Mouse (Mus musculus) right cerebral cortex, postnatal 4 days (tissue): ENCODE measurements around the gene Trpm4.

Experiments
- DNase-seq: peaks from one replicate; pipeline ENCODE4 v3.0.0-alpha.2; 2022

Trpm4 gene

DNA sequence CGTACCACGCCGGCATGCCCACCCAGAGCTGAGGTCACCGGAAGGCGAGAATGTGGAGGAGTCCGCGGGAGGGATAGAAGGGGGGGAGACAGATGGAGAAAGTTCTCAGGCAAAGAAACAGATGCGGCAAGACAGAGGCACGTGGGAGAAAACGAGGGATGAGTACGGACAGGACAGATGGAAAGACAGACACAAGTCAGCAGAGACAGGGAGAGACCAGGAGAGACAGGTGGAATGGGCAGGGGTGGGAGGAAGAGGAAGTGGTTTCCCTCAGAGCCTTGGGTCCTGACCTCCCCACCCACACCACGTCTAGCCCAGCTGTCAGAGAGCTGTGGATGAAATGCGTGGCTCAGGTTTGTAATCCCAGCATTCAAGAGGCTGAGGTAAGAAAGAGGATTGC lies 13.3 kb upstream of the Trpm4 start:
- DNase-seq = no peak

- DNase-seq = peak; percentile 32
Measured at GRCm38 (mm10) chr7:45343543-45343942, 10.0 kb upstream of the Trpm4 start.

GRCm38 (mm10) chr7:45342081-45342480 lies 8.5 kb upstream of the Trpm4 start:
- no peak for DNase-seq

DNA sequence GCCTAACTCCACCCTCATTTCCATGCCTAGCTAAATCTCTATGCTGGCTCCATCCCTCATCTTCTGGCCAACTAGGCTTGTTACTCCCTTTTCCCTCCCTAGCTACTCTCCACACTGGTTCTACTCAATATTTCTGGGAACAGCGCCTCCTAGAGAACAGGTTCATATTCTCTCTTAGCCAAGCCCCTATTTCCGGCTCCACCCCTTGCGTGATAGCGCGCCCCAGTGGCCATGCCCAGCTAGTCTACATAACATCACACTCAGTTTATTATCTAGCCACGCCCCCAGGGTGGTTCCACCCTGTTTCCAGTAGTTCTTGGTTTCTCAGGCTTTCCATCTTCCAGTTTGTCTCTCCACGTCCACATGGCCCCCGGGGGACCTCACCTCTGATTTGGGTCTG lies 7.7 kb upstream of the Trpm4 start:
- peak; percentile 82 for DNase-seq

DNA sequence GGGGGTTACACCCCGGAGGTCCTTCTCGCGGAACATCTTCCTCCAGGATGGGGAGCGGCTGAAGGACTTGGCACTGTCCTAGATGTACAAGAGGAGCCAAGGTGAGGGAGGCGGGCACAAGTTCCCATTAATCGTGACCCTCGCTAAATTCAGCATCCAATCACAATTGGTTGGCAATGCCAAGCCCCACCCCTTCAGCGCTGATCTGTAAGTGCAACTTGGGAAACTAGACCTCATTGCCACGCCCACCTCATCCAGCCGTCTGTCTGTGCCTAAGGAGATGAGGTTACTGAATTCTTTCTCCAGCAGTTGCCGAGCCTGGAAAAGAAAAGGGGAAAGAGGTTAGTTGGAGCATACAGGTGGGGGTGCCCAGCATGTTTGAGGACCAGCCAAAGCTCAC lies 7.1 kb upstream of the Trpm4 start:
- DNase-seq = no peak

DNA sequence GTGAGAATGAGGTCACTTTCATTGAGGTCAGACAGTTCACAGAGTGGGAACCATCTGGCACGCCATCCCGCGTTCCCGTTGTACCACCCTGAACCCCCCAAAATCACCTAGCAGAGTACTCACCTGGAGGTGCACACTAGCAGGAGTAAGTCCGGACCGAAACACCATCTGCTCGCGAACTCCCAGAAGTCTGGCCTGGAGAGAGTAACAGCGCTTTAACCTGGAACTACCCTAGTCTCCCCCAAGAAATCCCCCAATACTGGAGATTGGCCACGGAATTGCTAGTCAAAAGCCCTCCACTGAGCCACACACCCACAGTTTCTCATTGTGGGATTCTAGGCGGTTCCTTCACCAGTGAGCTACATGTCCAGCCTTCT lies 6.5 kb upstream of the Trpm4 start:
- no peak for DNase-seq

DNA sequence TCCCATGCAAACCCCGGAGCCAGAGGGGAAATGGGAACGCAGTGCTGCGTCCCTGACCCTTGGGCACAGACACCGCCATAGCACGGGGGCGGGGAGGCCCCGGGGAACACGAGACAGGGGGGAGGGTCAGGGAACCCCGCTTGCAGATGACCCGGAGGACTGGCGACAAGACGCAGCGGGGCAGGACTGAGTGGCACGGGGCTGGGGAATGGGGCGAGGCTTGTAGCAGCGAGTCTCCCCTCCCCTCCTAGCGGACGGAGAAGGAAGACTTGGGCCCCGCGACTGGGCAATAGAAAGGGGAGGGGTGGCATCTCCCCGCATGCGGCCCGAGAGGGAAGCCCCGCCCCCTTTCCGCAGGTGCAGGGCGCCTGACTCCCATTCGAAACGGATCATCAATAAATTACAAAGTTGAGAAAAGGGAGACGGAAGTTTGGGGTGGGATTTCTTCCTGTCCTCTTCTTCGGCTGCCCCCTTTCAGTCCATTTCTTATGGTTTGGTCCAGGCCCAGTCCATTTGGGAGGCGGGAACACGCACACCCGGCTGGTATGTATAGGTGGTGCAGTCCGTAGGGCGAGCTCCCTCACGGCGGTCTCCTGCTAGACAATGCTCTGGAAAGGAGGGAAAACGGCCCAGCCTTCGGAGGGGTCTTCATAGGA lies 6.0 kb upstream of the Trpm4 start:
- DNase-seq = peak; percentile 64

GRCm38 (mm10) chr7:45338161-45338911 lies 4.8 kb upstream of the Trpm4 start:
- peak; percentile 49 for DNase-seq

GRCm38 (mm10) chr7:45337469-45337868 lies 3.9 kb upstream of the Trpm4 start:
- DNase-seq = peak; percentile 14

GRCm38 (mm10) chr7:45336319-45336718 lies 2.7 kb upstream of the Trpm4 start:
- DNase-seq = no peak

GRCm38 (mm10) chr7:45335056-45335455 lies 1.5 kb upstream of the Trpm4 start, which contains the start of gene Hrc:
Gene Hrc (plus strand): TSS chr7:45335290.
- DNase-seq = no peak

GRCm38 (mm10) chr7:45334605-45335004 lies 1.0 kb upstream of the Trpm4 start:
- DNase-seq = no peak

DNA sequence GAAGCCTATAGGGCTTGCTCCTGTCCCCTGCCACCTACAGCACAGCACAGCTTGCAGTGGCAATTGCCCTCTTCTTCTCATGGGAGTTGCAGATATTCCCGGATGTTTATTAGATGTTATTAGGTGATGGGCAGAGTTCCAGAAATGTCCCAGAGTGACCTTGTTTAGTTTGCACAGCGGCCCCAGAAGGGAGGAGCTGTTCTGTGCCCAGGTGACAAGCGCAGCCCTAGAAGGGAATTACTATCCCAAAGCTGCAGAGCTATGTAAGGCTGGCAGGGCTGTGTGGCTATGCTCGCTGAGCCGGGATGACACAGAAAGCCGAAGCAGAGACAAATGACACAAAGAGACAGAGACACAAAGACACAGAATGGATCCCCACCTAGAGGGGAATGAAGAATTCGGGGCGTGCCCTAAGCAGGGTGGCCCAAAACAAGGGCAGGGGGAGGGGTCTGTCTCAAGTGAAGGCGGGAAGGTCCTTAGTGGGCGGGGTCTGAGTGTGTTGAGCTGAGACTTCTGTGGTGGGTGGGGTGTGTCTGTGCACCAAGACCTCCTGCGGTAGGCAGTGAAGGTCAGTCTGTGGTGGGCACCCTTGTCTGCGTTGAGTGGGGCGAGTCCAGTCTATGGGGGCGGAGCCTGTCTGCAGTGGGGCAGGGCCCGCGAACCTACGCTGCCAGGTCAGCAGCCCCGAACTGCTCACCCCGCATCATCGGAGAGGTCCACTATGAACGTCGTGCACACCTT lies 725 bp downstream of the Trpm4 start:
- peak; percentile 36 for DNase-seq

- DNase-seq = no peak
Measured at GRCm38 (mm10) chr7:45331502-45331901, 2.1 kb downstream of the Trpm4 start.

DNA sequence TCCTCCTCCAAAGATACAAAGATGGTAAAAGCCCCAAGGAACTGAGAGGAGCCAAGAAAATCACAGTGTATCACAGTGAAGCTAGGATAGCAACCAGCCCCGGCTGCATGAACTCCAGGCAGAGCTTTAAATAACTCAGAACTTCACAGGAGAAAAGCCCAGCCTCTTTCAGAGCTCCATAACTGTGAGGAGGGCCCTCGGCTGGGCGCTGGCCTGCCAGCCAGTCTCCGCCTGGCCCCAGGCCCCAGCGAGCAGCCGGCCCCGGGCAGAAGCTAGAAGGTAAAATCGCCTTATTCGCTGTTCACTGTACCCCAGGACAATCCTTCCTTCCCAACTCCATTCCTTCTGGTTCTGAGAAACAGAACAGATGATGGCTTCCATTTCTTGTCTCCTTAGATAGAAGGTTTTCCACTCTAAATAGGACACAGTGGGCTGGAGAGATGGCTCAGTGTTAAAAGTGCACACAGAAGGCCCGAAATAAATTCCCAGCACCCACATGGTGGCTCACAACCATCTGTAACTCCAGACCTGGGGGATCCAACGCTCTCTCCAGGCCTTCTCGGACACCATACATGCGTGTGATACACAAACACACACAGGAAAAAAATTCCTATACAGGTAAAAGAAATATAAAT lies 4.6 kb downstream of the Trpm4 start:
- DNase-seq = no peak

- no peak for DNase-seq
Measured at GRCm38 (mm10) chr7:45325800-45326199, 7.8 kb downstream of the Trpm4 start.

DNA sequence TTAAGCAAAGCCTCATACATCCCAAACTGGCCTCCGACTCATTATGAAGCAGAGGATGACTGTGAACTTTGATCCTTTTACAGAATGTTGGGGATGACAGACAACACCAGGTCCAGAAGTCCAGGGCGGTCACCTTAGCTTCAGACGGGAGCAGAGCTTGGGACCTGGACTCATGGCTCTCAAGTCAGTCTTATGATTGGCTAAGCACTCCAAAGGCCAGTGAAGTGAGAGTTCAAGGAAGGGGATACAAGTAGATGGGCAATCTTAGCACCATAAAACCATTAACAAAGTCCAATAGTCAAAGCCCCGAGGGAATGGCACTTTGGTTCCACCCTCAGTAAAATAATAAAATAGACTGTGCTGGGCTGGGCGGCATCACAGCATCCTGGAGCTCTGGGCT lies 10.5 kb downstream of the Trpm4 start:
- DNase-seq = no peak

DNA sequence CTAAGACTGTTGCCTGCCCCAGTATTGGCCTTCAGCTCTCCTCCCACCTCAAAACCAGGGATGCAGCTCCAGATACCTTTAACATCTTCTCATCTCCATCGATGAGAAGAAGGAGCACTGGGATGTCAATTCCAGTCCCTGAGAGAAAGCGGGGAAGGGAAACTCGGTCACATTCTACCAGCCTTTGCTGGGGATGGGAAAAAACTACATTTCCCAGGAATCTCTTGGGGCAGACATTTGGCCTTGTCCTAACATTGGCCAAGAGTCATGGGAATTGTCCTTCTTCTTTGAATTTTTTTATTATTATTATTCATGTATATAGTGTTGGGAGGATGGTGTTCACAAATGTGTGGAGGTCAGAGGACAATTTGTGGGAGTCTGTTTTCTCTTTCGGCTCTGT lies 11.3 kb downstream of the Trpm4 start:
- no peak for DNase-seq

GRCm38 (mm10) chr7:45316536-45316935 lies 17.0 kb downstream of the Trpm4 start:
- no peak for DNase-seq

- no peak for DNase-seq
Measured at GRCm38 (mm10) chr7:45315182-45315701, 18.3 kb downstream of the Trpm4 start.

DNA sequence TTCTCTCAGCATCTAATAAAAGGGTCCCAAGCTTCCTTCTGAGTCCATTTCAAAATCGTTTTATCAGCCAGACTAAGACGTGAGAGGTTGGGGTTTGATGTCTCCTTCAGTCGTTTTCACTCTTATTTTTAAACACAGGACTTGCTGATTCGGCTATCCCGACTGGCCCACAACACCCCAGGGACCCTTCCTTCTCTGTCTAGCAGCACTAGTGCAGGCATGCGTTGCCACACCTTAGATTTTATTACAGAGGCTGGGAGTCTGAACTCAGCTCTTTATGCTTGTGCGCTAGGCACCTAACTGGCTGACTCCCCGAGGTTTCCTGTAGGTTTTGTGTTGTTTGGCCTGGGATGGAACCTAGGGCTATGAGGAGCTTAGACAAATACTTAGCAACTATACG lies 20.1 kb downstream of the Trpm4 start:
- DNase-seq = no peak

GRCm38 (mm10) chr7:45312686-45313453 lies 20.7 kb downstream of the Trpm4 start:
- DNase-seq = no peak
